ENCODE assay signal across 10 mouse cellular contexts in genomic region chr11:72052636-72053035, GRCm38 (mm10). TPM values are rescaled to one million over a fixed set of nuclear protein-coding genes. Genes with fewer than 3 reads are reported as not detected.
DNase-seq lines count a peak whose midpoint lies in the region; ATAC-seq and TF ChIP-seq lines count a peak whose summit lies in the region.
"Had no signal": no experiment of that assay in that cellular context is flagged by ENCODE, and none has a peak within 500 bp of the region (broad histone marks: within the 10 kb centered on the region; RNA-seq: fewer than 3 reads in every experiment).

No protein-coding gene starts in this region.

- H3K4me1 ChIP-seq in kidney, adult 2 months (ENCODE audit: control insufficient read depth, insufficient read depth, low read length), result no peaks in the 10 kb centered on the region
- H3K4me1 ChIP-seq in kidney, embryonic 15.5 days, result peaks cover 24% of the 10 kb centered on the region
- peaks cover 44% of the 10 kb centered on the region for H3K4me1 ChIP-seq in embryonic facial prominence, embryonic 10.5 days
- peaks cover 5% of the 10 kb centered on the region; the same call in 1 of the 2 replicates for H3K4me1 ChIP-seq in stomach, postnatal 0 days (replicated peaks; ENCODE audit: control insufficient read depth, insufficient read depth)

- no peaks in the 10 kb centered on the region for H3K36me3 ChIP-seq in kidney, adult 2 months (ENCODE audit: control insufficient read depth, insufficient read depth, low read length)
- H3K36me3 ChIP-seq in kidney, embryonic 15.5 days, result peaks cover 7% of the 10 kb centered on the region; the same call in 1 of the 2 replicates
- peaks cover 10% of the 10 kb centered on the region for H3K36me3 ChIP-seq in embryonic facial prominence, embryonic 10.5 days (replicated peaks)
- no peaks in the 10 kb centered on the region for H3K36me3 ChIP-seq in stomach, postnatal 0 days (ENCODE audit: control insufficient read depth, insufficient read depth, low read length)
- H3K36me3 ChIP-seq: embryonic facial prominence, embryonic 12.5 days; neural tube, embryonic 13.5 days had no signal

- H3K9me3 ChIP-seq in kidney, embryonic 15.5 days (replicated peaks), result no peaks in the 10 kb centered on the region
- no peaks in the 10 kb centered on the region for H3K9me3 ChIP-seq in embryonic facial prominence, embryonic 10.5 days
- H3K9me3 ChIP-seq in stomach, postnatal 0 days (ENCODE audit: control insufficient read depth, low read length), result no peaks in the 10 kb centered on the region
- H3K9me3 ChIP-seq: embryonic facial prominence, embryonic 12.5 days; neural tube, embryonic 13.5 days had no signal

- no peak for TF ChIP-seq POLR2A in kidney, adult 2 months (IDR thresholded peaks at IDR 0.05; ENCODE audit: low read depth, low read length)

- no peak overlapping the region for H3K4me2 ChIP-seq in kidney, embryonic 15.5 days
- no peak overlapping the region for H3K4me2 ChIP-seq in stomach, postnatal 0 days (replicated peaks; ENCODE audit: low read depth)
- H3K4me2 ChIP-seq: embryonic facial prominence, embryonic 12.5 days; neural tube, embryonic 13.5 days had no signal

- 10% methylated on average over 5 of the region's 5 CpGs for WGBS in kidney, adult 2 months
- WGBS in kidney, embryonic 15.5 days, result 12% methylated on average over 5 of the region's 5 CpGs
- 20% methylated on average over 5 of the region's 5 CpGs for WGBS in embryonic facial prominence, embryonic 10.5 days
- 11% methylated on average over 5 of the region's 5 CpGs for WGBS in stomach, postnatal 0 days

- intact Hi-C loops in heart, postnatal 36 days (cut with DNase I), result loop anchor here (1.0 to 5.0 kb wide), 3 partner anchors 80 to 155 kb away; partner anchors contain the start of genes 4933427D14Rik, Gm43951 and Txndc17
- intact Hi-C loops in left cerebral cortex, adult 2 months (cut with DNase I), result loop anchor here (5.0 kb wide), 2 partner anchors 80 to 155 kb away; partner anchors contain the start of genes 4933427D14Rik, Gm43951 and Txndc17

- no peak overlapping the region for H3K9ac ChIP-seq in kidney, embryonic 15.5 days
- H3K9ac ChIP-seq in stomach, postnatal 0 days (ENCODE audit: low read length), result no peak overlapping the region
- H3K9ac ChIP-seq: embryonic facial prominence, embryonic 12.5 days; neural tube, embryonic 13.5 days had no signal

- no peak overlapping the region for H3K4me3 ChIP-seq in kidney, adult 2 months (ENCODE audit: insufficient read depth, low read depth, low read length)
- no peak overlapping the region for H3K4me3 ChIP-seq in kidney, embryonic 15.5 days (replicated peaks)
- H3K4me3 ChIP-seq in embryonic facial prominence, embryonic 10.5 days, result no peak overlapping the region
- H3K4me3 ChIP-seq in left cerebral cortex, adult 2 months, result no peak overlapping the region
- H3K4me3 ChIP-seq in stomach, postnatal 0 days (ENCODE audit: low read depth, low read length), result no peak overlapping the region
- H3K4me3 ChIP-seq: embryonic facial prominence, embryonic 12.5 days; neural tube, embryonic 13.5 days had no signal

- DNase-seq in kidney, adult 2 months, result peak; percentile 68
- peak; percentile 83 for DNase-seq in adrenal gland, postnatal 14 days
- DNase-seq in embryonic facial prominence, embryonic 10.5 days (ENCODE audit: low spot score), result peak; percentile 74
- DNase-seq in heart, postnatal 36 days, result peak; percentile 72 to 73
- DNase-seq in left cerebral cortex, adult 2 months (ENCODE audit: extremely low spot score in 1 of 2, low spot score in 2 of 2), result peak; percentile 73 to 75
- DNase-seq in stomach, postnatal 0 days (ENCODE audit: low spot score), result peak; percentile 69

- no peaks in the 10 kb centered on the region for H3K27me3 ChIP-seq in kidney, adult 2 months (replicated peaks; ENCODE audit: control insufficient read depth, insufficient read depth, low read length)
- peaks cover 50% of the 10 kb centered on the region for H3K27me3 ChIP-seq in kidney, embryonic 15.5 days
- peaks cover 45% of the 10 kb centered on the region for H3K27me3 ChIP-seq in embryonic facial prominence, embryonic 10.5 days (replicated peaks; ENCODE audit: low read depth, poor library complexity, severe bottlenecking)
- no peaks in the 10 kb centered on the region for H3K27me3 ChIP-seq in stomach, postnatal 0 days (ENCODE audit: control insufficient read depth, insufficient read depth, low read length)

- H3K27ac ChIP-seq in kidney, adult 2 months (ENCODE audit: insufficient read depth, low read depth, low read length), result no peak overlapping the region
- no peak overlapping the region for H3K27ac ChIP-seq in kidney, embryonic 15.5 days
- H3K27ac ChIP-seq in embryonic facial prominence, embryonic 10.5 days (replicated peaks), result no peak overlapping the region
- no peak overlapping the region for H3K27ac ChIP-seq in left cerebral cortex, adult 2 months
- H3K27ac ChIP-seq in stomach, postnatal 0 days (replicated peaks), result no peak overlapping the region
- H3K27ac ChIP-seq: embryonic facial prominence, embryonic 12.5 days; neural tube, embryonic 13.5 days had no signal

- peak; percentile 84 for TF ChIP-seq CTCF in kidney, adult 2 months (conservative IDR thresholded peaks at IDR 0.05; ENCODE audit: insufficient read depth, insufficient read length, low read depth, low read length)
- TF ChIP-seq CTCF in left cerebral cortex, adult 2 months (IDR thresholded peaks at IDR 0.05), result peak; percentile 83
- peak; percentile 88 for TF ChIP-seq CTCF in stomach, postnatal 0 days (IDR thresholded peaks at IDR 0.05; ENCODE audit: low read depth)

- no peak for ATAC-seq in kidney, embryonic 15.5 days (replicated peaks; ENCODE audit: low FRiP score)
- peak; percentile 88 for ATAC-seq in megakaryocyte-erythroid progenitor cell, adult 5-6 weeks (replicated peaks; ENCODE audit: low FRiP score, low TSS enrichment, poor library complexity, severe bottlenecking)
- peak; percentile 36; the same call in 1 of the 2 replicates for ATAC-seq in stomach, postnatal 0 days (ENCODE audit: low FRiP score, low TSS enrichment)

- no peak for TF ChIP-seq EP300 in stomach, postnatal 0 days (optimal IDR thresholded peaks at IDR 0.05)

RNA-seq across cellular contexts. Expression of gene Pimreg, which starts 10.8 kb away (rescaled TPM):
- 0.39 and 0.55 TPM in 2 replicates for polyA plus RNA-seq in kidney, adult 2 months (2012; rRNA removed)
- polyA plus RNA-seq in kidney, embryonic 15.5 days (2015; fragmentation: Nextera tagmentation; extraction: Ambion mirVana), result 122 and 131 TPM in 2 replicates
- 13.2 and 13.4 TPM in 2 replicates for total RNA-seq in adrenal gland, postnatal 14 days (2021)
- polyA plus RNA-seq in embryonic facial prominence, embryonic 10.5 days (2016; fragmentation: Nextera tagmentation; extraction: Ambion mirVana), result 219 and 242 TPM in 2 replicates
- 1 to 10 TPM; 1.1 to 1.4 TPM for total RNA-seq in heart, postnatal 36 days (2021)
- under 1 TPM in 1 of 2 experiments, not detected in 1; 0.23 TPM for total RNA-seq in left cerebral cortex, adult 2 months (2021)
- total RNA-seq in megakaryocyte-erythroid progenitor cell, adult 5-6 weeks (2014; fragmentation: Nextera tagmentation), result 2.3 and 7.1 TPM in 2 replicates
- total RNA-seq in megakaryocyte-erythroid progenitor cell, adult 5-6 weeks (2017), result 3.1 and 3.6 TPM in 2 replicates
- polyA plus RNA-seq in stomach, postnatal 0 days (2015; fragmentation: Nextera tagmentation; extraction: Ambion mirVana), result 18.0 and 22.2 TPM in 2 replicates

RNA-seq across cellular contexts. Expression of gene Aipl1, which starts 15.3 kb away (rescaled TPM):
- polyA plus RNA-seq in kidney, adult 2 months (2012; rRNA removed), result not detected in 2 replicates
- polyA plus RNA-seq in kidney, embryonic 15.5 days (2015; fragmentation: Nextera tagmentation; extraction: Ambion mirVana), result 0.30 and 0.38 TPM in 2 replicates
- 0.15 and 0.41 TPM in 2 replicates for total RNA-seq in adrenal gland, postnatal 14 days (2021)
- polyA plus RNA-seq in embryonic facial prominence, embryonic 10.5 days (2016; fragmentation: Nextera tagmentation; extraction: Ambion mirVana), result 0.36 and 0.52 TPM in 2 replicates
- total RNA-seq in heart, postnatal 36 days (2021), result not detected
- not detected for total RNA-seq in left cerebral cortex, adult 2 months (2021)
- not detected in 2 replicates for total RNA-seq in megakaryocyte-erythroid progenitor cell, adult 5-6 weeks (2014; fragmentation: Nextera tagmentation)
- total RNA-seq in megakaryocyte-erythroid progenitor cell, adult 5-6 weeks (2017), result 0.08 and 0.61 TPM in 2 replicates
- 0.16 and 0.27 TPM in 2 replicates for polyA plus RNA-seq in stomach, postnatal 0 days (2015; fragmentation: Nextera tagmentation; extraction: Ambion mirVana)
